Mouse (Mus musculus): ENCODE results near the gene Rbm41. TPM values are rescaled to one million over a fixed set of nuclear protein-coding genes. Genes with fewer than 3 reads are reported as not detected.

Rbm41 gene
- polyA plus RNA-seq (2014; fragmentation: Illumina TruSeq; extraction: RNeasy Lipid Tissue Mini Kit (QIAGEN cat#74804); ENCODE audit: low read depth, low replicate concordance), result 5.1 TPM

DNA sequence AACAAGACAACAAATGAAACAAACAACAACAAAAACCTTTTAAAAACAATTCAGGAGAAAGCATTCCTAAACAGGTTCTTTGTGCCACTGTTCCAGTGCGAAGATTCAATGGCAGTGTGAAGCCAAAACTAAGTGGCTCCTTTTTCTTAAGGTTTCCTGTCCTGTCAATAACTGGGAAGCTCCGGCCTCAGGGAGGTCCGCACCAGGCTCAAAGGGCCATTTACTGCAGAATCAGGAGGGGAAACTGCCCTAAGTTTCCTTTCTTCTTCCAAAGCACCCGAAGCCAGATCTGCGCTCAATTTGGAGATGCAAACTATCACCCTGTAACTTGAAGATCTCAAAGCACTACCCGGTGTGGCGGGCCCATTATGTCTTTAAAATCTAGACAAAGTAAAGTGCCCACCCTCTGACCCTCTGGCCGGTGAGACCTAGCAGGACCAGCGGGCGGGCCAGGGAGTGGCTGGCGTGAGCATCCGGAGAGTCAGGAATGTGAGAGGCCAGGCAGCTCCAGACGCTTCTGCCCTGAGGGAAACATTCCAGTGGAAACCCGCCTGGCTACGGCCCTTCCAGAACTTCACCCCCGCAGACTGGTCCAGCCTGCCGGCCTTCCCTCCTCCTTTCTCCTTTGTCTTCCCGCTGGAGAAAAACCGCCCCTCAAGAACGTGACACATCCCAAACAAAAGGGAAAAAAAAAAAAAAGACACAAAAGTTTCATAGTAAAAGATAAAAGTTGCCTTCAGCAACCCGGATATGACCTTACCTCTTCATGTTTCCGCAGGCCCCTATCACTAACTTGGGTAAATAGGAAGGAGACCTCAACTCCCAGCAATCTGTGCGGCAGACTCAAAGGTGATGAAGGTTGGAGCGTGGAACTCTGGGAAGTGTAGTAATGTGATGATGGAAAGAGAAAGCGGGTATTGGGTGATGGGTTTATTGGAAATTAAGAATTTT, at the start of gene Rbm41:
Gene Rbm41 (minus strand): TSS at position 856 of the 951 bp plus-strand sequence.

GRCm38 (mm10) chrX:139870938-139871791, 127.2 kb downstream of the Rbm41 start, which contains the start of gene Morc4:
TSS of gene Morc4 (minus strand) at chrX:139871677.

Other genes starting within 250 kb of the Rbm41 start
- gene Ripply1, start 216.2 kb downstream of the Rbm41 start, polyA plus RNA-seq (2014; fragmentation: Illumina TruSeq; extraction: RNeasy Lipid Tissue Mini Kit (QIAGEN cat#74804); ENCODE audit: low read depth, low replicate concordance), result 1.1 TPM
- 77.7 TPM for gene Cldn2, start 197.8 kb downstream of the Rbm41 start, polyA plus RNA-seq (2014; fragmentation: Illumina TruSeq; extraction: RNeasy Lipid Tissue Mini Kit (QIAGEN cat#74804); ENCODE audit: low read depth, low replicate concordance)
- 4.5 TPM for gene Morc4, start 126.9 kb downstream of the Rbm41 start, polyA plus RNA-seq (2014; fragmentation: Illumina TruSeq; extraction: RNeasy Lipid Tissue Mini Kit (QIAGEN cat#74804); ENCODE audit: low read depth, low replicate concordance)
- 1.4 TPM for gene Nup62cl, start 64.1 kb upstream of the Rbm41 start, polyA plus RNA-seq (2014; fragmentation: Illumina TruSeq; extraction: RNeasy Lipid Tissue Mini Kit (QIAGEN cat#74804); ENCODE audit: low read depth, low replicate concordance)
- not detected for gene Pih1h3b, start 64.3 kb upstream of the Rbm41 start, polyA plus RNA-seq (2014; fragmentation: Illumina TruSeq; extraction: RNeasy Lipid Tissue Mini Kit (QIAGEN cat#74804); ENCODE audit: low read depth, low replicate concordance)